Mouse (Mus musculus) lung, postnatal 4 days (tissue): Measurements from ENCODE around the gene Fah.

Experiments used
- DNase-seq, 2 experiments: peaks; one replicate each; pipeline ENCODE4 v3.0.0; 2021

Gene Fah

GRCm38 (mm10) chr7:84594087-84594916 lies 12.2 kb downstream of the Fah start:
- DNase-seq: peak in 1 of 2 experiments; percentile 36

GRCm38 (mm10) chr7:84591347-84591746 lies 15.2 kb downstream of the Fah start:
- no peak for DNase-seq

- DNase-seq: no peak
These were observed 15.9 kb downstream of the Fah start for GRCm38 (mm10) chr7:84590622-84591021.

- no peak for DNase-seq
These were observed 19.3 kb downstream of the Fah start for GRCm38 (mm10) chr7:84587101-84587783.

- DNase-seq: no peak
These were observed 20.0 kb downstream of the Fah start for GRCm38 (mm10) chr7:84586360-84587100.

- no peak for DNase-seq
These were observed 21.4 kb downstream of the Fah start for GRCm38 (mm10) chr7:84585086-84585485.

GRCm38 (mm10) chr7:84579769-84580168 lies 26.8 kb downstream of the Fah start:
- DNase-seq: no peak

- DNase-seq: no peak
These were observed 27.7 kb downstream of the Fah start for GRCm38 (mm10) chr7:84578841-84579240.

- DNase-seq: no peak
These were observed 29.5 kb downstream of the Fah start for GRCm38 (mm10) chr7:84577034-84577433.

GRCm38 (mm10) chr7:84566200-84566599 lies 40.3 kb downstream of the Fah start:
- DNase-seq: no peak

- no peak for DNase-seq
These were observed 42.3 kb downstream of the Fah start for GRCm38 (mm10) chr7:84564236-84564635.

GRCm38 (mm10) chr7:84560500-84560899 lies 46.0 kb downstream of the Fah start:
- no peak for DNase-seq

GRCm38 (mm10) chr7:84557332-84557731 lies 49.2 kb downstream of the Fah start:
- no peak for DNase-seq

- no peak for DNase-seq
These were observed 51.2 kb downstream of the Fah start for GRCm38 (mm10) chr7:84555294-84555693.

GRCm38 (mm10) chr7:84551472-84551871 lies 55.0 kb downstream of the Fah start:
- DNase-seq: no peak

GRCm38 (mm10) chr7:84546667-84547066 lies 59.9 kb downstream of the Fah start:
- DNase-seq: no peak

GRCm38 (mm10) chr7:84544946-84545345 lies 61.6 kb downstream of the Fah start:
- DNase-seq: no peak
